Mouse (Mus musculus) spleen, adult 2 months (tissue): ENCODE data around the gene Tldc2.

Source experiments
- CTCF ChIP-seq: fragments of 200-500 bp; IDR thresholded peaks from 2 replicates; pipeline ENCODE4 v1.5.1; 2011; ENCODE audit warnings: mild to moderate bottlenecking, inconsistent platforms; ENCODE audit not compliant: insufficient read depth, insufficient read length, insufficient replicate concordance; ENCODE audit errors: extremely low read depth
- POLR2A ChIP-seq: fragments of 200-500 bp; IDR thresholded peaks from 2 replicates; pipeline ENCODE4 v1.6.1; 2011; ENCODE audit warnings: low read depth, low read length, inconsistent platforms

GRCm38 (mm10) chr2:157053787-157054186 is 33.1 kb upstream of the Tldc2 start:
- no peak for TF ChIP-seq CTCF
- no peak for TF ChIP-seq POLR2A
